Mouse (Mus musculus): Measurements from ENCODE around the gene Nxph4. TPM values are rescaled to one million over a fixed set of nuclear protein-coding genes. Genes with fewer than 3 reads are reported as not detected.

Nxph4 gene
- polyA plus RNA-seq, 2 experiments, result 0.13 TPM; not detected in 1

GRCm38 (mm10) chr10:127491128-127491512 is 43.2 kb downstream of the Nxph4 start:
- TF ChIP-seq EP300 (IDR thresholded peaks at IDR 0.05; ENCODE audit: low read depth) (no peak), CTCF (IDR thresholded peaks at IDR 0.05; ENCODE audit: low read depth) (no peak)
- DNase-seq (ENCODE audit: low read depth in 3 of 3, low spot score in 3 of 3) (no peak), ATAC-seq (ENCODE audit: insufficient read depth) (no peak)
- H3K36me3 ChIP-seq (replicated peaks; ENCODE audit: control insufficient read depth, insufficient read depth, low read depth), result peaks cover 11% of the 10 kb centered on the region
- H3K9me3 ChIP-seq (ENCODE audit: control insufficient read depth, low read length), result no peaks in the 10 kb centered on the region
- H3K27ac ChIP-seq, result no peak overlapping the region
- 74% methylated on average over 8 of the region's 8 CpGs for WGBS (ENCODE audit: insufficient replicate concordance)
- no peaks in the 10 kb centered on the region for H3K4me1 ChIP-seq (replicated peaks; ENCODE audit: control insufficient read depth in 2 of 2, insufficient read depth in 2 of 2, low read length in 1 of 2)
- no peak overlapping the region for H3K4me2 ChIP-seq (ENCODE audit: low read depth)
- H3K4me3 ChIP-seq (ENCODE audit: insufficient read depth in 1 of 2, low read depth in 2 of 2, low read length in 2 of 2), result no peak overlapping the region
- no peak overlapping the region for H3K9ac ChIP-seq (replicated peaks)
- H3K27me3 ChIP-seq (ENCODE audit: control insufficient read depth, insufficient read depth, low read length), result no peaks in the 10 kb centered on the region

- Histone ChIP-seq H3K9me3 (ENCODE audit: control insufficient read depth, low read length) (no peaks in the 10 kb centered on the region), H3K27ac (no peak overlapping the region), H3K9ac (replicated peaks) (no peak overlapping the region), H3K36me3 (replicated peaks; ENCODE audit: control insufficient read depth, insufficient read depth, low read depth) (peaks cover 10% of the 10 kb centered on the region), H3K4me3 (ENCODE audit: insufficient read depth in 1 of 2, low read depth in 2 of 2, low read length in 2 of 2) (no peak overlapping the region), H3K4me1 (replicated peaks; ENCODE audit: control insufficient read depth in 2 of 2, insufficient read depth in 2 of 2, low read length in 1 of 2) (no peaks in the 10 kb centered on the region), H3K27me3 (ENCODE audit: control insufficient read depth, insufficient read depth, low read length) (no peaks in the 10 kb centered on the region), H3K4me2 (ENCODE audit: low read depth) (no peak overlapping the region)
- WGBS (ENCODE audit: insufficient replicate concordance), result 79% methylated on average over 18 of the region's 18 CpGs
- DNase-seq (ENCODE audit: low read depth in 3 of 3, low spot score in 3 of 3), result no peak
- no peak for TF ChIP-seq CTCF (IDR thresholded peaks at IDR 0.05; ENCODE audit: low read depth)
- no peak for ATAC-seq (ENCODE audit: insufficient read depth)
Measured at GRCm38 (mm10) chr10:127490160-127491127, 43.9 kb downstream of the Nxph4 start.

- no peak overlapping the region for H3K9ac ChIP-seq (replicated peaks)
- ATAC-seq (ENCODE audit: insufficient read depth) (no peak), DNase-seq (ENCODE audit: low read depth in 3 of 3, low spot score in 3 of 3) (no peak)
- no peak overlapping the region for H3K4me3 ChIP-seq (ENCODE audit: insufficient read depth in 1 of 2, low read depth in 2 of 2, low read length in 2 of 2)
- H3K27ac ChIP-seq, result no peak overlapping the region
- no peaks in the 10 kb centered on the region for H3K4me1 ChIP-seq (replicated peaks; ENCODE audit: control insufficient read depth in 2 of 2, insufficient read depth in 2 of 2, low read length in 1 of 2)
- no peak overlapping the region for H3K4me2 ChIP-seq (ENCODE audit: low read depth)
- no peaks in the 10 kb centered on the region for H3K9me3 ChIP-seq (ENCODE audit: control insufficient read depth, low read length)
- no peak for TF ChIP-seq EP300 (IDR thresholded peaks at IDR 0.05; ENCODE audit: low read depth)
- no peak for TF ChIP-seq CTCF (IDR thresholded peaks at IDR 0.05; ENCODE audit: low read depth)
- no peaks in the 10 kb centered on the region for H3K27me3 ChIP-seq (ENCODE audit: control insufficient read depth, insufficient read depth, low read length)
- WGBS (ENCODE audit: insufficient replicate concordance), result 74% methylated on average over 7 of the region's 7 CpGs
- peaks cover 12% of the 10 kb centered on the region for H3K36me3 ChIP-seq (replicated peaks; ENCODE audit: control insufficient read depth, insufficient read depth, low read depth)
Measured at GRCm38 (mm10) chr10:127488856-127489255, 45.5 kb downstream of the Nxph4 start.

- no peak for TF ChIP-seq EP300 (IDR thresholded peaks at IDR 0.05; ENCODE audit: low read depth)
- no peak for TF ChIP-seq CTCF (IDR thresholded peaks at IDR 0.05; ENCODE audit: low read depth)
- Histone ChIP-seq H3K4me2 (ENCODE audit: low read depth) (no peak overlapping the region), H3K4me1 (replicated peaks; ENCODE audit: control insufficient read depth in 2 of 2, insufficient read depth in 2 of 2, low read length in 1 of 2) (no peaks in the 10 kb centered on the region), H3K27ac (no peak overlapping the region), H3K27me3 (ENCODE audit: control insufficient read depth, insufficient read depth, low read length) (no peaks in the 10 kb centered on the region), H3K36me3 (replicated peaks; ENCODE audit: control insufficient read depth, insufficient read depth, low read depth) (peaks cover 3% of the 10 kb centered on the region), H3K9me3 (ENCODE audit: control insufficient read depth, low read length) (no peaks in the 10 kb centered on the region), H3K9ac (replicated peaks) (no peak overlapping the region), H3K4me3 (ENCODE audit: insufficient read depth in 1 of 2, low read depth in 2 of 2, low read length in 2 of 2) (no peak overlapping the region)
- WGBS (ENCODE audit: insufficient replicate concordance), result 81% methylated on average over 10 of the region's 10 CpGs
- DNase-seq (ENCODE audit: low read depth in 3 of 3, low spot score in 3 of 3) (no peak), ATAC-seq (ENCODE audit: insufficient read depth) (no peak)
Measured at GRCm38 (mm10) chr10:127485235-127485634, 49.1 kb downstream of the Nxph4 start.
